Mouse (Mus musculus) MEL (cell line): Measurements from ENCODE around the gene Zkscan1. TPM values are rescaled to one million over a fixed set of nuclear protein-coding genes. Genes with fewer than 3 reads are reported as not detected.

Experiments used
- DNase-seq: peaks from one replicate; pipeline ENCODE4 v3.0.0; 2011; ENCODE audit warnings: low read depth, low spot score
- H3K27ac ChIP-seq: 2 replicates; pipeline ENCODE4 v1.5.1; 2012; ENCODE audit warnings: low read depth, mild to moderate bottlenecking, control low read depth, low read length, moderate library complexity; ENCODE audit not compliant: control insufficient read depth
- H3K27me3 ChIP-seq, 2 experiments: fragments of 150-350 bp in 1 of 2; sonication (generic) in 1 of 2; 2 replicates each; pipeline ENCODE4 v1.6.1; 2012; ENCODE audit warnings: low read length in 2 of 2, mild to moderate bottlenecking in 2 of 2, improper control_type of control experiment in 1 of 2, moderate library complexity in 1 of 2; ENCODE audit not compliant: insufficient read depth in 2 of 2, control insufficient read depth in 1 of 2
- H3K36me3 ChIP-seq, 2 experiments: 2 replicates each; pipeline ENCODE4 v1.6.1; 2012 to 2014; ENCODE audit warnings: low read length in 2 of 2, improper control_type of control experiment in 1 of 2, inconsistent platforms in 1 of 2, mild to moderate bottlenecking in 1 of 2; ENCODE audit not compliant: insufficient read depth in 2 of 2, control insufficient read depth in 1 of 2
- H3K4me1 ChIP-seq, 2 experiments: fragments of 150-350 bp in 1 of 2; sonication (generic) in 1 of 2; 2 replicates each; pipeline ENCODE4 v1.6.1; 2012; ENCODE audit warnings: low read length in 2 of 2, improper control_type of control experiment in 1 of 2, mild to moderate bottlenecking in 1 of 2; ENCODE audit not compliant: insufficient read depth in 2 of 2, control insufficient read depth in 1 of 2
- H3K4me3 ChIP-seq, 2 experiments: fragments of 150-350 bp in 1 of 2; sonication (generic) in 1 of 2; 2 replicates each; pipeline ENCODE4 v1.5.1; 2012; ENCODE audit warnings: low read depth in 2 of 2, low read length in 2 of 2, mild to moderate bottlenecking in 2 of 2, moderate library complexity in 2 of 2, control low read depth in 1 of 2, improper control_type of control experiment in 1 of 2; ENCODE audit not compliant: control insufficient read depth in 1 of 2, insufficient read depth in 1 of 2
- H3K79me2 ChIP-seq: 2 replicates; pipeline ENCODE4 v1.6.1; 2012; ENCODE audit warnings: mild to moderate bottlenecking, low read length, moderate library complexity; ENCODE audit not compliant: control insufficient read depth, poor library complexity, insufficient read depth
- H3K9ac ChIP-seq: 2 replicates; pipeline ENCODE4 v1.6.1; 2012; ENCODE audit warnings: low read depth, mild to moderate bottlenecking, control low read depth, low read length, moderate library complexity; ENCODE audit not compliant: control insufficient read depth, poor library complexity, severe bottlenecking
- H3K9me3 ChIP-seq: fragments of 150-350 bp; sonication (generic); replicated peaks from 2 replicates; pipeline ENCODE4 v1.6.1; 2012; ENCODE audit warnings: mild to moderate bottlenecking, low read length, improper control_type of control experiment, moderate library complexity; ENCODE audit not compliant: insufficient read depth
- CHD2 ChIP-seq: IDR thresholded peaks from 2 replicates; pipeline ENCODE4 v1.6.1; 2011; ENCODE audit warnings: low read length, improper control_type of control experiment
- CTCF ChIP-seq, 3 experiments: IDR thresholded peaks in 2 of 3; conservative IDR thresholded peaks in 1 of 3; 2 replicates each; pipeline ENCODE4 v1.5.1; 2011 to 2012; ENCODE audit warnings: low read length in 3 of 3, low read depth in 2 of 3, mild to moderate bottlenecking in 2 of 3, improper control_type of control experiment in 1 of 3, inconsistent platforms in 1 of 3, mixed read lengths in 1 of 3, moderate library complexity in 1 of 3; ENCODE audit not compliant: control insufficient read depth in 1 of 3, insufficient read depth in 1 of 3, poor library complexity in 1 of 3, severe bottlenecking in 1 of 3
- E2F4 ChIP-seq: IDR thresholded peaks from 2 replicates; pipeline ENCODE4 v1.6.1; 2011; ENCODE audit warnings: low read depth, low read length, improper control_type of control experiment, borderline replicate concordance
- ELF1 ChIP-seq: IDR thresholded peaks from 2 replicates; pipeline ENCODE4 v1.6.1; 2014; ENCODE audit warnings: low read depth, mild to moderate bottlenecking, inconsistent platforms, low read length, improper control_type of control experiment, moderate library complexity
- ETS1 ChIP-seq: IDR thresholded peaks from 2 replicates; pipeline ENCODE4 v1.6.1; 2012; ENCODE audit warnings: low read depth, mild to moderate bottlenecking, inconsistent platforms, low read length, improper control_type of control experiment, moderate library complexity
- GABPA ChIP-seq: IDR thresholded peaks from 2 replicates; pipeline ENCODE4 v1.6.1; 2012; ENCODE audit warnings: low read depth, mild to moderate bottlenecking, inconsistent platforms, low read length, improper control_type of control experiment, moderate library complexity
- GATA1 ChIP-seq: IDR thresholded peaks from 2 replicates; pipeline ENCODE4 v1.6.1; 2011; ENCODE audit warnings: low read depth, low read length, improper control_type of control experiment
- KAT2A ChIP-seq: conservative IDR thresholded peaks from 2 replicates; pipeline ENCODE4 v1.6.1; 2012; ENCODE audit warnings: low read depth, low read length, improper control_type of control experiment, inconsistent platforms
- MEF2A ChIP-seq: IDR thresholded peaks from 2 replicates; pipeline ENCODE4 v1.6.1; 2014; ENCODE audit warnings: low read depth, mild to moderate bottlenecking, inconsistent platforms, low read length, improper control_type of control experiment; ENCODE audit not compliant: poor library complexity, insufficient replicate concordance, severe bottlenecking; ENCODE audit errors: extremely low read depth
- MYB ChIP-seq: IDR thresholded peaks from 2 replicates; pipeline ENCODE4 v1.6.1; 2011; ENCODE audit warnings: mild to moderate bottlenecking, low read depth, low read length, improper control_type of control experiment
- MYC ChIP-seq: IDR thresholded peaks from 2 replicates; pipeline ENCODE4 v1.6.1; 2011; ENCODE audit warnings: low read depth, mild to moderate bottlenecking, low read length, improper control_type of control experiment, moderate library complexity
- NELFE ChIP-seq: IDR thresholded peaks from 2 replicates; pipeline ENCODE4 v1.6.1; 2011; ENCODE audit warnings: low read depth, low read length, improper control_type of control experiment
- POLR2A ChIP-seq, 2 experiments: IDR thresholded peaks; 2 replicates each; pipeline ENCODE4 v1.6.1; 2011 to 2012; ENCODE audit warnings: low read length in 2 of 2, mild to moderate bottlenecking in 2 of 2, control low read depth in 1 of 2, improper control_type of control experiment in 1 of 2, low read depth in 1 of 2, moderate library complexity in 1 of 2; ENCODE audit not compliant: control insufficient read depth in 1 of 2, insufficient read depth in 1 of 2, poor library complexity in 1 of 2
- POLR2AphosphoS2 ChIP-seq: IDR thresholded peaks from 2 replicates; pipeline ENCODE4 v1.6.1; 2011; ENCODE audit warnings: low read length, improper control_type of control experiment
- POLR2AphosphoS5 ChIP-seq: IDR thresholded peaks from 2 replicates; pipeline ENCODE4 v1.6.1; 2012; ENCODE audit warnings: low read depth, borderline replicate concordance, mild to moderate bottlenecking, inconsistent platforms, low read length, moderate library complexity, mixed read lengths
- SIN3A ChIP-seq: IDR thresholded peaks from 2 replicates; pipeline ENCODE4 v1.6.1; 2012; ENCODE audit warnings: low read length, improper control_type of control experiment, inconsistent platforms
- SMC3 ChIP-seq: IDR thresholded peaks from 2 replicates; pipeline ENCODE4 v1.6.1; 2011; ENCODE audit warnings: low read depth, low read length, improper control_type of control experiment
- TBP ChIP-seq: IDR thresholded peaks from 2 replicates; pipeline ENCODE4 v1.8.0; 2011; ENCODE audit warnings: low read depth, low read length, improper control_type of control experiment
- TCF12 ChIP-seq: IDR thresholded peaks from 2 replicates; pipeline ENCODE4 v1.6.1; 2014; ENCODE audit warnings: low read depth, mild to moderate bottlenecking, inconsistent platforms, low read length, improper control_type of control experiment, moderate library complexity
- UBTF ChIP-seq: IDR thresholded peaks from 2 replicates; pipeline ENCODE4 v1.6.1; 2012; ENCODE audit warnings: low read depth, mild to moderate bottlenecking, inconsistent platforms, low read length, improper control_type of control experiment, moderate library complexity, borderline replicate concordance; ENCODE audit not compliant: insufficient read depth
- USF2 ChIP-seq, 2 experiments: IDR thresholded peaks; 2 replicates each; pipeline ENCODE4 v1.6.1; 2011 to 2012; ENCODE audit warnings: improper control_type of control experiment in 2 of 2, low read length in 2 of 2, borderline replicate concordance in 1 of 2, inconsistent platforms in 1 of 2, low read depth in 1 of 2, mild to moderate bottlenecking in 1 of 2; ENCODE audit not compliant: insufficient read depth in 1 of 2
- ZNF384 ChIP-seq: IDR thresholded peaks from 2 replicates; pipeline ENCODE4 v1.6.1; 2012; ENCODE audit warnings: low read depth, mild to moderate bottlenecking, inconsistent platforms, low read length, improper control_type of control experiment
- polyA plus RNA-seq, 2 experiments: library from polyadenylated mRNA; stranded (reverse) in 1 of 2; unstranded in 1 of 2; fragments of >175 nt in 1 of 2; fragments of >200 nt in 1 of 2; gene quantifications; 2 replicates each; pipeline versions ENCODE4 v1.2.1 to v1.2.4; 2012; ENCODE audit warnings: low replicate concordance in 2 of 2, low read depth in 1 of 2; ENCODE audit not compliant: insufficient read length in 2 of 2, insufficient read depth in 1 of 2, missing spikeins in 1 of 2
- total RNA-seq: library from RNA; depleted of rRNA; stranded (reverse); fragments of 300-350 nt; gene quantifications from 2 replicates; pipeline ENCODE4 v1.2.3, GENCODE M21; 2012

The Zkscan1 gene
- total and polyA plus RNA-seq, 3 experiments: 10.6 to 51.7 (median 13.4) TPM

- Histone ChIP-seq H3K4me3 (no peak overlapping the region), H3K36me3 (peaks cover 3 to 14% of the 10 kb centered on the region in 2 experiments), H3K27ac (no peak overlapping the region), H3K4me1 (peaks cover 2 to 3% of the 10 kb centered on the region in 2 experiments; a peak in 2 of 4 replicates), H3K27me3 (no peaks in the 10 kb centered on the region), H3K9me3 (no peaks in the 10 kb centered on the region), H3K9ac (no peak overlapping the region), H3K79me2 (no peaks in the 10 kb centered on the region)
- 0 out of 2 replicates have a peak, but pooled peaks have one; percentile 27 for TF ChIP-seq GATA1
- TF ChIP-seq CTCF (IDR thresholded peaks at IDR 0.05 in 2 of 3, conservative IDR thresholded peaks at IDR 0.05 in 1 of 3; ENCODE audit: control insufficient read depth in 1 of 3, insufficient read depth in 1 of 3, low read depth in 2 of 3, low read length in 3 of 3, poor library complexity in 1 of 3, severe bottlenecking in 1 of 3): no peak
- no peak for TF ChIP-seq POLR2AphosphoS2
- no peak for DNase-seq
Measured at GRCm38 (mm10) chr5:138104976-138105375, 20.1 kb downstream of the Zkscan1 start.

DNA sequence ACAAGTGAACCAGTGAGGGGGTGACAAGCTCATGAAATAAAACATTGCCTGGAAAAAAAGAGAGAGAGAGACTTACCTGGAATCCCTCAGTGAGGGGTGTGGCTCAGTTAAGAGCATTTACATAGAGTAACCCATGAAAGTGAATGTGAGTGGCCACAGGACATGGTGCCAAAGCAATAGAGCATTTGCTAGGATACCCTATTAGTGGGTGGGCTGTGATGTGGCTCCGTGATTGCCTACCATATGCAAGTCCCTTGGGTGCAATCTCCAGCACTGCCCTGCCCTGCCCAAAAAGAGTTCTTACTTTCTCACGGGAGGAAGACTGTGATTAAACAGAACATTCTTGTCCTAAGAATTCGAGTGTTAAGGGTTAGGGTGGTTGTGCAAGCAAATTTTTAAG is 22.2 kb downstream of the Zkscan1 start:
- Histone ChIP-seq H3K79me2 (no peaks in the 10 kb centered on the region), H3K36me3 (peaks cover 2 to 10% of the 10 kb centered on the region in 2 experiments), H3K27ac (no peak overlapping the region), H3K9ac (no peak overlapping the region), H3K4me3 (no peak overlapping the region), H3K9me3 (no peaks in the 10 kb centered on the region), H3K27me3 (no peaks in the 10 kb centered on the region), H3K4me1 (peaks cover 2 to 10% of the 10 kb centered on the region in 2 experiments)
- DNase-seq: no peak
- no peak for TF ChIP-seq USF2 (IDR thresholded peaks at IDR 0.05; ENCODE audit: borderline replicate concordance in 1 of 2, insufficient read depth in 1 of 2, low read depth in 1 of 2, low read length in 2 of 2)
- no peak for TF ChIP-seq CTCF (IDR thresholded peaks at IDR 0.05 in 2 of 3, conservative IDR thresholded peaks at IDR 0.05 in 1 of 3; ENCODE audit: control insufficient read depth in 1 of 3, insufficient read depth in 1 of 3, low read depth in 2 of 3, low read length in 3 of 3, poor library complexity in 1 of 3, severe bottlenecking in 1 of 3)
- no peak for TF ChIP-seq POLR2AphosphoS5
- TF ChIP-seq SMC3: no peak
- no peak for TF ChIP-seq MYB
- TF ChIP-seq NELFE: no peak
- no peak for TF ChIP-seq GABPA
- TF ChIP-seq UBTF: no peak
- TF ChIP-seq MEF2A: no peak
- TF ChIP-seq ETS1: no peak
- no peak for TF ChIP-seq E2F4
- TF ChIP-seq ZNF384: no peak
- TF ChIP-seq ELF1: no peak
- TF ChIP-seq TBP: no peak
- no peak for TF ChIP-seq POLR2A (IDR thresholded peaks at IDR 0.05; ENCODE audit: control insufficient read depth in 1 of 2, insufficient read depth in 1 of 2, low read depth in 1 of 2, low read length in 2 of 2, poor library complexity in 1 of 2)
- no peak for TF ChIP-seq MYC
- TF ChIP-seq TCF12: no peak
- TF ChIP-seq KAT2A: no peak
- TF ChIP-seq CHD2: no peak
- TF ChIP-seq SIN3A: no peak
